Mouse (Mus musculus): Measurements from ENCODE around the gene Sptan1. TPM values are rescaled to one million over a fixed set of nuclear protein-coding genes. Genes with fewer than 3 reads are reported as not detected.
A peak's percentile ranks its signal among the peaks of the same experiment; 100 is the strongest.
"Not testable (repeated sequence)": the region's sequence is repeated elsewhere in the genome, so short reads cannot be mapped to it uniquely, and the experiment has no call there.

Sptan1 gene
- total RNA-seq, 2 experiments from 2014 or later = 879 to 882 TPM

GRCm38 (mm10) chr2:30049831-30050230 is 84.5 kb downstream of the Sptan1 start:
- H3K4me3 ChIP-seq = no peak overlapping the region
- no peak for DNase-seq (ENCODE audit: low spot score in 2 of 2)
- TF ChIP-seq CTCF (conservative IDR thresholded peaks at IDR 0.05) = no peak
- H3K27ac ChIP-seq = no peak overlapping the region

GRCm38 (mm10) chr2:30051992-30052761 is 86.8 kb downstream of the Sptan1 start:
- TF ChIP-seq CTCF (conservative IDR thresholded peaks at IDR 0.05) = peak; percentile 72
- no peak for DNase-seq (ENCODE audit: low spot score in 2 of 2)
- Histone ChIP-seq H3K27ac (no peak overlapping the region), H3K4me3 (no peak overlapping the region)

GRCm38 (mm10) chr2:30055310-30055709 is 90.0 kb downstream of the Sptan1 start:
- not testable (repeated sequence) for H3K27ac ChIP-seq; H3K4me3 ChIP-seq; DNase-seq (ENCODE audit: low spot score in 2 of 2)
- TF ChIP-seq CTCF (conservative IDR thresholded peaks at IDR 0.05) = peak; percentile 60

- DNase-seq (ENCODE audit: low spot score in 2 of 2) = no peak
- no peak overlapping the region for H3K4me3 ChIP-seq
- TF ChIP-seq CTCF (conservative IDR thresholded peaks at IDR 0.05) = no peak
Measured at GRCm38 (mm10) chr2:30056736-30057135, 91.4 kb downstream of the Sptan1 start.

GRCm38 (mm10) chr2:30057223-30057904 is 92.0 kb downstream of the Sptan1 start, which contains the start of gene Set:
Gene Set, plus strand, starts transcription at chr2:30057378.
- no peak for TF ChIP-seq CTCF (conservative IDR thresholded peaks at IDR 0.05)
- DNase-seq (ENCODE audit: low spot score in 2 of 2) = no peak
- H3K4me3 ChIP-seq = no peak within 1 kb of the TSS
- no peak within 1 kb of the TSS for H3K27ac ChIP-seq

More at GRCm38 (mm10) chr2:30056736-30057135, 91.4 kb downstream of the Sptan1 start:
- no peak overlapping the region for H3K27ac ChIP-seq

GRCm38 (mm10) chr2:30058418-30058817 is 93.1 kb downstream of the Sptan1 start:
- no peak for DNase-seq (ENCODE audit: low spot score in 2 of 2)
- Histone ChIP-seq H3K4me3 (no peak overlapping the region), H3K27ac (no peak overlapping the region)
- TF ChIP-seq CTCF (conservative IDR thresholded peaks at IDR 0.05) = no peak

GRCm38 (mm10) chr2:30061215-30062166 is 96.1 kb downstream of the Sptan1 start:
- no peak for TF ChIP-seq CTCF (conservative IDR thresholded peaks at IDR 0.05)
- Histone ChIP-seq H3K27ac (peak overlapping the region; percentile 84), H3K4me3 (peak overlapping the region; percentile 55)
- no peak for DNase-seq (ENCODE audit: low spot score in 2 of 2)

- Histone ChIP-seq H3K27ac (peak overlapping the region; percentile 84), H3K4me3 (peak overlapping the region; percentile 55)
- peak in 1 of 2 experiments; percentile 24 for DNase-seq (ENCODE audit: low spot score in 2 of 2)
- no peak for TF ChIP-seq CTCF (conservative IDR thresholded peaks at IDR 0.05)
Measured at GRCm38 (mm10) chr2:30062249-30063093, 97.1 kb downstream of the Sptan1 start.

GRCm38 (mm10) chr2:30063235-30063634 is 97.9 kb downstream of the Sptan1 start:
- no peak for DNase-seq (ENCODE audit: low spot score in 2 of 2)
- TF ChIP-seq CTCF (conservative IDR thresholded peaks at IDR 0.05) = no peak
- peak overlapping the region; percentile 55 for H3K4me3 ChIP-seq
- H3K27ac ChIP-seq = peak overlapping the region; percentile 84; the same call in 1 of the 2 replicates

GRCm38 (mm10) chr2:30063791-30064190 is 98.4 kb downstream of the Sptan1 start:
- DNase-seq (ENCODE audit: low spot score in 2 of 2) = no peak
- TF ChIP-seq CTCF (conservative IDR thresholded peaks at IDR 0.05) = no peak
- Histone ChIP-seq H3K4me3 (no peak overlapping the region), H3K27ac (no peak overlapping the region)

GRCm38 (mm10) chr2:30064298-30064697 is 98.9 kb downstream of the Sptan1 start:
- DNase-seq (ENCODE audit: low spot score in 2 of 2) = no peak
- H3K27ac ChIP-seq = no peak overlapping the region
- no peak overlapping the region for H3K4me3 ChIP-seq
- TF ChIP-seq CTCF (conservative IDR thresholded peaks at IDR 0.05) = no peak

Data from layer of hippocampus, adult 2 months (tissue).